Mouse (Mus musculus): ENCODE data around the gene Hist1h3e.

The Hist1h3e gene

GRCm38 (mm10) chr13:23536076-23536822 is 25.9 kb downstream of the Hist1h3e start:
- no peak for DNase-seq (ENCODE audit: low spot score)

DNA sequence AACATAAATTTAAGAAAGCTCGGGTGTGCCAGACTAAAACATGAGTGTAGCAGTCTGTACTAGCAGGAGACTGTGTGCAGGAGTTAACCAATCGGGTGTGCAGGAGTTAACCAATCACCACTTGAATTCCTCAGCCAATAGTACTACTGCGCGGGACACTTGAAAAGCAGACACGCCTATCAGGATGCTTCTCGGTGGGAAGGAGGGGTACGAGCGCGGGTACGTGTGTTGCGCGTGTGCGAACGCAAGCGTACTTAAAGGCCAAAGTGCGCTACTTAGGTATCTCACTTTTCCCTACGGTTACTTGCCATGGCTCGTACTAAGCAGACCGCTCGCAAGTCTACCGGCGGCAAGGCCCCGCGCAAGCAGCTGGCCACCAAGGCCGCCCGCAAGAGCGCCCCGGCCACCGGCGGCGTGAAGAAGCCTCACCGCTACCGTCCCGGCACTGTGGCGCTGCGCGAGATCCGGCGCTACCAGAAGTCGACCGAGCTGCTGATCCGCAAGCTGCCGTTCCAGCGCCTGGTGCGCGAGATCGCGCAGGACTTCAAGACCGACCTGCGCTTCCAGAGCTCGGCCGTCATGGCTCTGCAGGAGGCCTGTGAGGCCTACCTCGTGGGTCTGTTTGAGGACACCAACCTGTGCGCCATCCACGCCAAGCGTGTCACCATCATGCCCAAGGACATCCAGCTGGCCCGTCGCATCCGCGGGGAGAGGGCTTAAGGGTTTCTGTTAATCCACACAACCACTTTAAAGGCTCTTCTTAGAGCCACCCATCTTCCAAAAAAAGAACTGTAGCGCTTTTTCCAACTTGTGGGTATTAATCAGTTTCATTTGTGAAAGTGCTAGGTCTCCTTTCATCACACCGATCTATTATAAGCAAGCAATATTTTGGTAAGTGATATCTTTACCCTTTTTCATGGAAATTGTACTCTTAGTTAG is 26.8 kb downstream of the Hist1h3e start, which contains the start of gene Hist1h3g:
Gene Hist1h3g, plus strand, starts transcription at position 286 of the 939 bp plus-strand sequence.
- peak; percentile 90 for DNase-seq (ENCODE audit: low spot score)

DNA sequence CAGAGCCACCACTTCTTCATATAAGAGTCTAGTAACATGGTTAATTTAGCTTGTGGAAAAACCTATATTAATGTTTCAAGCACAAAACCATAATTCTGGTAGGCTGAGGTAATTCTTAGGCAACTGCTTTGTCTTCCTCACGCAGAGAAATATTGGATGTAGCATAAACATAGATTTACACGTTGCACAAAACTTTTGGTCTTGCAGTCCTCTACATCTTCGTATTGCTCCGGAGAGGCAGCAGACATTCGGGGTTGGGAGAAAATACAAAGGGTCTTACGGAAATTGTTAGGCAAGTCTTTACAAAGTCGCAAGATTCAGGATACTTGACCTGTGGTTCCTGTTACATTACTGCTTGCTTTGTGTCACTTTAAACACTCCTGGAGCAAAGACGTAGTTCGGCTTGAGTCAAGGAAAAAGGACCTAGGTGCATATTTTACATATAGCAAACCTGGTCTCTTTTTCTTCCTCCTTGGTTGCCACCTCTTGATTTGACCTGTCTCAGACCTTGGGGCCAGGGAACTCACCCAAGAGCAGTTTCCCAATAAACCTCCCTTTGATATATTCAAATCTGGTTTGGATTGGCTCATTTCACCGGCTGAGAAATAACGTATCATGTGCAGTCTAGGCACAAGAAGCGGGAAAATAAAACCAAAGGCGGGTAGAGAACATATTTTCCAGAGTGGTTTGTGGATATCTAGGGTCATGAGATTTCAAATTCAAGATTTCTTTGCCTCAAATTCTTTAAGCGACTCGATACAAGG is 27.6 kb downstream of the Hist1h3e start:
- no peak for DNase-seq (ENCODE audit: low spot score)

DNA sequence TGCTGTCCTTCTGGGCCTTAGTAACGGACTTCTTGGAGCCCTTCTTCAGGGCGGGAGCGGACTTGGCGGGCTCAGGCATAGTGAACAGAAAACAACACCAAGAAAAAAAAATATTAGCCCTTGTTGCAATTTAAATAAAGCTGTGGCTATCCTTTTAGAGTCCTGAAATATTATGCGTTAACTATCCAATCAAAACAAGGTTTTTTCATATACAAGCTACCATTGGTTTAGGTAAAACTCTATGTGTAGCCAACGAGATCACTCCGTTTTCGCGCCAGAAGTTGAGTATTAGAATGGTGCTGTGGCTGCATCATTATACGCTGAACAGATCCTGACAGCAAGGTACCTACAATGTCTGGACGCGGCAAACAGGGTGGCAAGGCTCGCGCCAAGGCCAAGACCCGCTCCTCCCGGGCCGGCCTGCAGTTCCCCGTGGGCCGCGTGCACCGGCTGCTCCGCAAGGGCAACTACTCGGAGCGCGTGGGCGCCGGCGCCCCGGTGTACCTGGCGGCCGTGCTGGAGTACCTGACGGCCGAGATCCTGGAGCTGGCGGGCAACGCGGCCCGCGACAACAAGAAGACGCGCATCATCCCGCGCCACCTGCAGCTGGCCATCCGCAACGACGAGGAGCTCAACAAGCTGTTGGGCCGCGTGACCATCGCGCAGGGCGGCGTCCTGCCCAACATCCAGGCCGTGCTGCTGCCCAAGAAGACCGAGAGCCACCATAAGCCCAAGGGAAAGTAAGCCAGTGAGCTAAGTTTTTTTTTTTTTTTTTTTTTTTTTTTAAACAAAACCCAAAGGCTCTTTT is 28.4 kb downstream of the Hist1h3e start, which contains the start of gene Hist1h2af:
Gene Hist1h2af, plus strand, starts transcription at position 347 of the 808 bp plus-strand sequence.
- DNase-seq (ENCODE audit: low spot score): peak; percentile 75

GRCm38 (mm10) chr13:23532262-23533075 is 29.7 kb downstream of the Hist1h3e start:
- DNase-seq (ENCODE audit: low spot score): no peak

GRCm38 (mm10) chr13:23530901-23531875 is 31.0 kb downstream of the Hist1h3e start, which contains the start of gene Hist1h4h:
Gene Hist1h4h (plus strand): TSS chr13:23531050.
- DNase-seq (ENCODE audit: low spot score): peak; percentile 99

DNA sequence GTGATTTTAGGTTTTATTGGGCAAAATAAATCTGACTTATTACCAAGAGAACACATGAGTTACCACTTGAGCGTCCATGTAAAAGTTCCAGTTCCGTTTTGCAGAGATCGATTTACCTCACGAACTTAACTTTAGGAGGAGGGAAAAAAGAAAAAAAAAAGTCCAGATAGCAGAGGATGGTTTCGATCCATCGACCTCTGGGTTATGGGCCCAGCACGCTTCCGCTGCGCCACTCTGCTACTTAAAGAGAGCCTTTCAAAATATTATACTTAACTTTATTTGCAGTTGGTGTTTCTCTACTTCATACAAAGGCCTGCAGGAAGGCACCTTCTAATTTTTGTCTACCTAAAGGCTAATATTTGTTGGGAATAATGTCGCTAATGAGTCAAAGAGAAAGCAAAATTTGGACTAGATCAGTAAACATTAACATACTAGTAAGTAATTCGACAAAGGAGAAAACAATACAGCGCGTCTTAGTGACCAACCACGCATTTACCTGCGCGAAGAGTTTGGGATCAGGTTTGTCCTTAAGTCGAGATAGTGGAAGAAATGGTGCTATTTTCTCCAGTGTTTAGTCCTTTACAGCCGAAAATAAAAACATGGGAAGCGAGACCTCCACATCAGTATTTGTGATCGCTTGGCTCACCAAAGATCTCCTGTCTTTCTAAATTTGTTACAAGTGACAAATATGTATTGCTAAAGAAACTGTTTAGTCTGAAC is 31.8 kb downstream of the Hist1h3e start:
- DNase-seq (ENCODE audit: low spot score): peak; percentile 56

GRCm38 (mm10) chr13:23529480-23530165 is 32.5 kb downstream of the Hist1h3e start:
- no peak for DNase-seq (ENCODE audit: low spot score)

DNA sequence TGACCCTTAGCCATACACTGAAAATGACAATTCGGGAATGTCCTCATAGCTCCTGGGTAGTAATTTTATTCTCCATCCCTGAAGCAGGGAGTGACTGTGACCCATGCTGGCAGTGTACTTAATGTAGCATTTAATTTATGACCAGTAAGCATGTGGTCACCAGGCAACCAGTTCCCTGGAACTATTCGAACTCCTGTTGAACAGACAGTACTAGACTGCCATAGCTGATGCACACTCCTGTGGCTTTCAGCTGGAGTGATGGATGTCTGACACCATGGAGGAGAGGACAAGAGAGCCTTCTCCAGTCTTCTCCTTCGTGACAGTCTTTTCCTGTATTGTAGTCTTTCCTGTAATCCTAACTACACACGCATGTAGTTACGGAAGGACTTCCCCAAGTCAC is 33.2 kb downstream of the Hist1h3e start:
- no peak for DNase-seq (ENCODE audit: low spot score)

GRCm38 (mm10) chr13:23526312-23526711 is 35.9 kb downstream of the Hist1h3e start:
- peak; percentile 81 for DNase-seq (ENCODE audit: low spot score)

DNA sequence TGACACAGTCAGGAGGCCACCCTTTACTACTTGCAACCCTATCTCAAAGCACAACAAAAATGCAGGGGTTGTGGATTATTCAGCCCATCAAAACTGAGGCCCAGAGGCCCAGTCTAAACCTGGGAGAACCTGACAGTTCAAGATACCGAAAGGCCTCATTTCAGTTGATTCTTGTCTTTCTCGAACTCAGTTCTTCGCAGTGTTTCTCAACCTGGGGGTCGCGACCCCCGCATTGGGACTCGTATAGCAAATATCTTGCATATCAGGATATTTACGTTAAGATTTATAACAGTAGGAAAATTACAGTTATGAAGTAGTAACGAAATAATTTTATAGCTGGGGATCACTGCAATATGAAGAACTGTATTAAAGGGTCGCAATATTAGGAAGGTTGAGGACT is 36.3 kb downstream of the Hist1h3e start:
- DNase-seq (ENCODE audit: low spot score): no peak

DNA sequence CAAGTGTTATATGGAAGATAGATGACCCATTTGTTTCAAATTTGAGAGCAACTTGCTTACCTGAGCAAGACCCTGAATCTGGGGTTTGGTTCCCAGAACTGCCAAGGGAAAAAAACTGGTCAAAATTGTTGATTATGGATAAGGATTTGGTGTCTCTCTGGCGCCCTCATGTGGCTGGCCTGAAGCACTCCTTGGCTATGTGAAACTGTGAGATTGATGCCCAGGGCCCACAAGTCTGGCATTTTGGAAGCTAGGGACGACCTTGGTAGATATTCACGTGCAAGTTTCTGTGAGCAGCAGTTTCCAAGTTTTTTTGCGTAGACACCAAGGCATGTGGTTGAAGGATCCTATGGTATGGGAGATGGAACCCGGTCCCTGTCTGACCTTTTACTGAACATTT is 37.5 kb downstream of the Hist1h3e start:
- DNase-seq (ENCODE audit: low spot score): peak; percentile 66

GRCm38 (mm10) chr13:23523976-23524375 is 38.2 kb downstream of the Hist1h3e start:
- DNase-seq (ENCODE audit: low spot score): no peak

- peak; percentile 77 for DNase-seq (ENCODE audit: low spot score)
Observed at GRCm38 (mm10) chr13:23521703-23522102, 40.5 kb downstream of the Hist1h3e start.

GRCm38 (mm10) chr13:23519416-23519815 is 42.8 kb downstream of the Hist1h3e start:
- peak; percentile 68 for DNase-seq (ENCODE audit: low spot score)

DNA sequence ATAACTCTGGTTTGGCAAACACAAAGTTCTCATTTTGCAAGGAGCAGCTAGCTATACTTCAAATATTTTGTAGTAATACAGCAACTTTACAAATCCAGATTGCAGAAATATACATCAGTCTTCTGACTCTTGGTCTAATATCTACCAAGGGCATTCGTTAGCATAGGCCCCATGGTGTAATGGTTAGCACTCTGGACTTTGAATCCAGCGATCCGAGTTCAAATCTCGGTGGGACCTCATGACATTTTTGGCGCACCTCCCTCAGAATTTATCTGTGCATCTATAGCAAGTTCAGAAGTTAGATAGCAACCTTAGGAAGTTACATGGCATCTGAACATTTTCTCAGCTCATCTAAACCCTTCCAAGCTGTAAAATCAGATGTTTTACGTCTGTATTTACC is 43.3 kb downstream of the Hist1h3e start:
- peak; percentile 62 for DNase-seq (ENCODE audit: low spot score)

DNA sequence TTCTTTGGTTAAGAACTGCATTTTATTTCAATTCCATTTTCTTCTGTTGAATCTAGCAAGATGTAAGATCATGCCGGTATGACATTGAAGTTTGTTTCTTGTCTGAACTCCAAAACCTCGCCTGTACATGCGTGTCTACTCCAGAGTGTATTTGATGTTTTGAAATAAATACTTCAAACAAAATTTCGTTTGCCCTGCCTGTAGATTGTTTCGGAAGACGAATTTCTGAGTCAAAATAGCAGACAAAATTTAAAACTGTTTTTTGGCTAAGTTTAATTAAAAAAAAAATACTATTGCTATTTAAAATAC is 43.9 kb downstream of the Hist1h3e start:
- no peak for DNase-seq (ENCODE audit: low spot score)

All from testis, postnatal 14 days (tissue).